Mouse (Mus musculus): Measurements from ENCODE around the gene Uba7. TPM values are rescaled to one million over a fixed set of nuclear protein-coding genes. Genes with fewer than 3 reads are reported as not detected.

Gene Uba7
- polyA plus RNA-seq, 1 experiment from 2014 or later, result 47.4 TPM

- no peaks in the 10 kb centered on the region for H3K36me3 ChIP-seq (ENCODE audit: control insufficient read depth, insufficient read depth, low read length)
- H3K27ac ChIP-seq (ENCODE audit: low read depth, low read length), result no peak overlapping the region
- no peak for ATAC-seq (replicated peaks; ENCODE audit: low FRiP score)
- no peaks in the 10 kb centered on the region for H3K9me3 ChIP-seq (ENCODE audit: control insufficient read depth, low read length)
- H3K4me1 ChIP-seq (replicated peaks; ENCODE audit: control insufficient read depth, insufficient read depth, low read length), result peaks cover 8% of the 10 kb centered on the region
- no peak for DNase-seq (ENCODE audit: low spot score)
- WGBS, result 5% methylated on average over 29 of the region's 29 CpGs
- H3K4me3 ChIP-seq (ENCODE audit: low read depth, low read length), result peak overlapping the region; percentile 50
- H3K4me2 ChIP-seq, result peak overlapping the region; percentile 76
- no peak overlapping the region for H3K9ac ChIP-seq (ENCODE audit: low read depth, low read length)
- peaks cover 52% of the 10 kb centered on the region for H3K27me3 ChIP-seq (replicated peaks; ENCODE audit: control insufficient read depth, insufficient read depth, low read length)
These were observed 39.0 kb upstream of the Uba7 start for GRCm38 (mm10) chr9:107936215-107936822.

GRCm38 (mm10) chr9:107936831-107937230 is 38.5 kb upstream of the Uba7 start:
- 24% methylated on average over 3 of the region's 3 CpGs for WGBS
- H3K9me3 ChIP-seq (ENCODE audit: control insufficient read depth, low read length), result no peaks in the 10 kb centered on the region
- peaks cover 8% of the 10 kb centered on the region for H3K4me1 ChIP-seq (replicated peaks; ENCODE audit: control insufficient read depth, insufficient read depth, low read length)
- peaks cover 52% of the 10 kb centered on the region for H3K27me3 ChIP-seq (replicated peaks; ENCODE audit: control insufficient read depth, insufficient read depth, low read length)
- H3K4me3 ChIP-seq (ENCODE audit: low read depth, low read length), result no peak overlapping the region; the same call in 1 of the 2 replicates
- ATAC-seq (replicated peaks; ENCODE audit: low FRiP score) (no peak), DNase-seq (ENCODE audit: low spot score) (no peak)
- H3K36me3 ChIP-seq (ENCODE audit: control insufficient read depth, insufficient read depth, low read length), result no peaks in the 10 kb centered on the region
- peak overlapping the region; percentile 76 for H3K4me2 ChIP-seq
- H3K9ac ChIP-seq (ENCODE audit: low read depth, low read length), result no peak overlapping the region
- H3K27ac ChIP-seq (ENCODE audit: low read depth, low read length), result no peak overlapping the region

GRCm38 (mm10) chr9:107947241-107948194 is 27.8 kb upstream of the Uba7 start:
- no peak for ATAC-seq (replicated peaks; ENCODE audit: low FRiP score)
- no peaks in the 10 kb centered on the region for H3K9me3 ChIP-seq (ENCODE audit: control insufficient read depth, low read length)
- H3K36me3 ChIP-seq (ENCODE audit: control insufficient read depth, insufficient read depth, low read length), result no peaks in the 10 kb centered on the region
- H3K4me3 ChIP-seq (ENCODE audit: low read depth, low read length), result no peak overlapping the region
- H3K4me1 ChIP-seq (replicated peaks; ENCODE audit: control insufficient read depth, insufficient read depth, low read length), result peaks cover 10% of the 10 kb centered on the region
- H3K4me2 ChIP-seq, result no peak overlapping the region
- H3K27me3 ChIP-seq (replicated peaks; ENCODE audit: control insufficient read depth, insufficient read depth, low read length), result no peaks in the 10 kb centered on the region
- H3K9ac ChIP-seq (ENCODE audit: low read depth, low read length), result no peak overlapping the region
- no peak overlapping the region for H3K27ac ChIP-seq (ENCODE audit: low read depth, low read length)
- DNase-seq (ENCODE audit: low spot score), result no peak
- 84% methylated on average over 31 of the region's 31 CpGs for WGBS

- ATAC-seq (replicated peaks; ENCODE audit: low FRiP score) (no peak), DNase-seq (ENCODE audit: low spot score) (no peak)
- Histone ChIP-seq H3K4me3 (ENCODE audit: low read depth, low read length) (no peak overlapping the region), H3K27me3 (replicated peaks; ENCODE audit: control insufficient read depth, insufficient read depth, low read length) (no peaks in the 10 kb centered on the region), H3K9ac (ENCODE audit: low read depth, low read length) (no peak overlapping the region), H3K4me1 (replicated peaks; ENCODE audit: control insufficient read depth, insufficient read depth, low read length) (peaks cover 12% of the 10 kb centered on the region), H3K36me3 (ENCODE audit: control insufficient read depth, insufficient read depth, low read length) (no peaks in the 10 kb centered on the region), H3K9me3 (ENCODE audit: control insufficient read depth, low read length) (no peaks in the 10 kb centered on the region), H3K4me2 (no peak overlapping the region), H3K27ac (ENCODE audit: low read depth, low read length) (no peak overlapping the region)
- 79% methylated on average over 13 of the region's 13 CpGs for WGBS
These were observed 26.0 kb upstream of the Uba7 start for GRCm38 (mm10) chr9:107949184-107949921.

- no peak for DNase-seq (ENCODE audit: low spot score)
- peak within 1 kb of the TSS; percentile 33; the same call in 1 of the 2 replicates for H3K27ac ChIP-seq (ENCODE audit: low read depth, low read length)
- ATAC-seq (replicated peaks; ENCODE audit: low FRiP score), result no peak
- H3K4me2 ChIP-seq, result peak within 1 kb of the TSS; percentile 66
- WGBS, result 90% methylated on average over 10 of the region's 10 CpGs
- H3K27me3 ChIP-seq (replicated peaks; ENCODE audit: control insufficient read depth, insufficient read depth, low read length), result no peaks in the 10 kb centered on the region
- no peaks in the 10 kb centered on the region for H3K36me3 ChIP-seq (ENCODE audit: control insufficient read depth, insufficient read depth, low read length)
- H3K4me1 ChIP-seq (replicated peaks; ENCODE audit: control insufficient read depth, insufficient read depth, low read length), result peaks cover 12% of the 10 kb centered on the region
- no peaks in the 10 kb centered on the region for H3K9me3 ChIP-seq (ENCODE audit: control insufficient read depth, low read length)
- H3K4me3 ChIP-seq (ENCODE audit: low read depth, low read length), result peak within 1 kb of the TSS; percentile 72
- H3K9ac ChIP-seq (ENCODE audit: low read depth, low read length), result peak within 1 kb of the TSS; percentile 78
These were observed 25.4 kb upstream of the Uba7 start, which contains the start of gene Traip for GRCm38 (mm10) chr9:107949922-107950235. TSS of gene Traip (plus strand) at chr9:107950136.

GRCm38 (mm10) chr9:107950460-107951355 is 24.6 kb upstream of the Uba7 start:
- H3K9ac ChIP-seq (ENCODE audit: low read depth, low read length), result peak overlapping the region; percentile 78
- peak overlapping the region; percentile 72 for H3K4me3 ChIP-seq (ENCODE audit: low read depth, low read length)
- peak; percentile 84 for DNase-seq (ENCODE audit: low spot score)
- H3K36me3 ChIP-seq (ENCODE audit: control insufficient read depth, insufficient read depth, low read length), result no peaks in the 10 kb centered on the region
- no peaks in the 10 kb centered on the region for H3K27me3 ChIP-seq (replicated peaks; ENCODE audit: control insufficient read depth, insufficient read depth, low read length)
- H3K4me1 ChIP-seq (replicated peaks; ENCODE audit: control insufficient read depth, insufficient read depth, low read length), result peaks cover 12% of the 10 kb centered on the region
- 17% methylated on average over 45 of the region's 45 CpGs for WGBS
- H3K9me3 ChIP-seq (ENCODE audit: control insufficient read depth, low read length), result no peaks in the 10 kb centered on the region
- peak overlapping the region; percentile 33; the same call in 1 of the 2 replicates for H3K27ac ChIP-seq (ENCODE audit: low read depth, low read length)
- H3K4me2 ChIP-seq, result peak overlapping the region; percentile 66
- peak; percentile 87 for ATAC-seq (replicated peaks; ENCODE audit: low FRiP score)

- no peaks in the 10 kb centered on the region for H3K27me3 ChIP-seq (replicated peaks; ENCODE audit: control insufficient read depth, insufficient read depth, low read length)
- H3K4me1 ChIP-seq (replicated peaks; ENCODE audit: control insufficient read depth, insufficient read depth, low read length), result peaks cover 12% of the 10 kb centered on the region
- WGBS, result 79% methylated on average over 6 of the region's 6 CpGs
- no peak for ATAC-seq (replicated peaks; ENCODE audit: low FRiP score)
- no peak overlapping the region for H3K27ac ChIP-seq (ENCODE audit: low read depth, low read length)
- H3K9me3 ChIP-seq (ENCODE audit: control insufficient read depth, low read length), result no peaks in the 10 kb centered on the region
- H3K9ac ChIP-seq (ENCODE audit: low read depth, low read length), result no peak overlapping the region
- H3K4me2 ChIP-seq, result no peak overlapping the region
- no peak overlapping the region for H3K4me3 ChIP-seq (ENCODE audit: low read depth, low read length)
- H3K36me3 ChIP-seq (ENCODE audit: control insufficient read depth, insufficient read depth, low read length), result peaks cover 18% of the 10 kb centered on the region
- no peak for DNase-seq (ENCODE audit: low spot score)
These were observed 19.6 kb upstream of the Uba7 start for GRCm38 (mm10) chr9:107955613-107956289.
